Mouse (Mus musculus) MEL (cell line): ENCODE measurements around the gene Tmem234. TPM values are rescaled to one million over a fixed set of nuclear protein-coding genes. Genes with fewer than 3 reads are reported as not detected.

Experiments used
- DNase-seq: peaks from one replicate; pipeline ENCODE4 v3.0.0; 2011; ENCODE audit warnings: low read depth, low spot score
- H3K27ac ChIP-seq: 2 replicates; pipeline ENCODE4 v1.5.1; 2012; ENCODE audit warnings: low read depth, mild to moderate bottlenecking, control low read depth, low read length, moderate library complexity; ENCODE audit not compliant: control insufficient read depth
- H3K27me3 ChIP-seq, 2 experiments: fragments of 150-350 bp in 1 of 2; sonication (generic) in 1 of 2; 2 replicates each; pipeline ENCODE4 v1.6.1; 2012; ENCODE audit warnings: low read length in 2 of 2, mild to moderate bottlenecking in 2 of 2, improper control_type of control experiment in 1 of 2, moderate library complexity in 1 of 2; ENCODE audit not compliant: insufficient read depth in 2 of 2, control insufficient read depth in 1 of 2
- H3K36me3 ChIP-seq, 2 experiments: 2 replicates each; pipeline ENCODE4 v1.6.1; 2012 to 2014; ENCODE audit warnings: low read length in 2 of 2, improper control_type of control experiment in 1 of 2, inconsistent platforms in 1 of 2, mild to moderate bottlenecking in 1 of 2; ENCODE audit not compliant: insufficient read depth in 2 of 2, control insufficient read depth in 1 of 2
- H3K4me1 ChIP-seq, 2 experiments: fragments of 150-350 bp in 1 of 2; sonication (generic) in 1 of 2; 2 replicates each; pipeline ENCODE4 v1.6.1; 2012; ENCODE audit warnings: low read length in 2 of 2, improper control_type of control experiment in 1 of 2, mild to moderate bottlenecking in 1 of 2; ENCODE audit not compliant: insufficient read depth in 2 of 2, control insufficient read depth in 1 of 2
- H3K4me3 ChIP-seq, 2 experiments: fragments of 150-350 bp in 1 of 2; sonication (generic) in 1 of 2; 2 replicates each; pipeline ENCODE4 v1.5.1; 2012; ENCODE audit warnings: low read depth in 2 of 2, low read length in 2 of 2, mild to moderate bottlenecking in 2 of 2, moderate library complexity in 2 of 2, control low read depth in 1 of 2, improper control_type of control experiment in 1 of 2; ENCODE audit not compliant: control insufficient read depth in 1 of 2, insufficient read depth in 1 of 2
- H3K79me2 ChIP-seq: 2 replicates; pipeline ENCODE4 v1.6.1; 2012; ENCODE audit warnings: mild to moderate bottlenecking, low read length, moderate library complexity; ENCODE audit not compliant: control insufficient read depth, poor library complexity, insufficient read depth
- H3K9ac ChIP-seq: 2 replicates; pipeline ENCODE4 v1.6.1; 2012; ENCODE audit warnings: low read depth, mild to moderate bottlenecking, control low read depth, low read length, moderate library complexity; ENCODE audit not compliant: control insufficient read depth, poor library complexity, severe bottlenecking
- H3K9me3 ChIP-seq: fragments of 150-350 bp; sonication (generic); replicated peaks from 2 replicates; pipeline ENCODE4 v1.6.1; 2012; ENCODE audit warnings: mild to moderate bottlenecking, low read length, improper control_type of control experiment, moderate library complexity; ENCODE audit not compliant: insufficient read depth
- BHLHE40 ChIP-seq: IDR thresholded peaks from 2 replicates; pipeline ENCODE4 v1.6.1; 2012; ENCODE audit warnings: low read depth, mild to moderate bottlenecking, inconsistent platforms, low read length, improper control_type of control experiment, borderline replicate concordance
- CHD1 ChIP-seq: IDR thresholded peaks from 2 replicates; pipeline ENCODE4 v1.6.1; 2012; ENCODE audit warnings: low read depth, mild to moderate bottlenecking, inconsistent platforms, low read length, improper control_type of control experiment
- ELF1 ChIP-seq: IDR thresholded peaks from 2 replicates; pipeline ENCODE4 v1.6.1; 2014; ENCODE audit warnings: low read depth, mild to moderate bottlenecking, inconsistent platforms, low read length, improper control_type of control experiment, moderate library complexity
- EP300 ChIP-seq, 2 experiments: IDR thresholded peaks; 2 replicates each; pipeline ENCODE4 v1.6.1; 2011; ENCODE audit warnings: improper control_type of control experiment in 2 of 2, low read length in 2 of 2, low read depth in 1 of 2, mild to moderate bottlenecking in 1 of 2
- GATA1 ChIP-seq: IDR thresholded peaks from 2 replicates; pipeline ENCODE4 v1.6.1; 2011; ENCODE audit warnings: low read depth, low read length, improper control_type of control experiment
- JUND ChIP-seq: IDR thresholded peaks from 2 replicates; pipeline ENCODE4 v1.6.1; 2011; ENCODE audit warnings: low read depth, mild to moderate bottlenecking, improper control_type of control experiment, low read length
- MAZ ChIP-seq: IDR thresholded peaks from 2 replicates; pipeline ENCODE4 v1.6.1; 2012; ENCODE audit warnings: low read depth, mild to moderate bottlenecking, inconsistent platforms, low read length, improper control_type of control experiment
- MEF2A ChIP-seq: IDR thresholded peaks from 2 replicates; pipeline ENCODE4 v1.6.1; 2014; ENCODE audit warnings: low read depth, mild to moderate bottlenecking, inconsistent platforms, low read length, improper control_type of control experiment; ENCODE audit not compliant: poor library complexity, insufficient replicate concordance, severe bottlenecking; ENCODE audit errors: extremely low read depth
- MYB ChIP-seq: IDR thresholded peaks from 2 replicates; pipeline ENCODE4 v1.6.1; 2011; ENCODE audit warnings: mild to moderate bottlenecking, low read depth, low read length, improper control_type of control experiment
- POLR2AphosphoS2 ChIP-seq: IDR thresholded peaks from 2 replicates; pipeline ENCODE4 v1.6.1; 2011; ENCODE audit warnings: low read length, improper control_type of control experiment
- POLR2AphosphoS5 ChIP-seq: IDR thresholded peaks from 2 replicates; pipeline ENCODE4 v1.6.1; 2012; ENCODE audit warnings: low read depth, borderline replicate concordance, mild to moderate bottlenecking, inconsistent platforms, low read length, moderate library complexity, mixed read lengths
- RAD21 ChIP-seq: IDR thresholded peaks from 2 replicates; pipeline ENCODE4 v1.6.1; 2011; ENCODE audit warnings: mild to moderate bottlenecking, low read depth, low read length, improper control_type of control experiment
- RCOR1 ChIP-seq: IDR thresholded peaks from 2 replicates; pipeline ENCODE4 v1.6.1; 2012; ENCODE audit warnings: low read depth, mild to moderate bottlenecking, inconsistent platforms, low read length, improper control_type of control experiment
- TAL1 ChIP-seq: IDR thresholded peaks from 2 replicates; pipeline ENCODE4 v1.6.1; 2012; ENCODE audit warnings: mild to moderate bottlenecking, inconsistent platforms, low read length, moderate library complexity, mixed read lengths
- TCF12 ChIP-seq: IDR thresholded peaks from 2 replicates; pipeline ENCODE4 v1.6.1; 2014; ENCODE audit warnings: low read depth, mild to moderate bottlenecking, inconsistent platforms, low read length, improper control_type of control experiment, moderate library complexity
- UBTF ChIP-seq: IDR thresholded peaks from 2 replicates; pipeline ENCODE4 v1.6.1; 2012; ENCODE audit warnings: low read depth, mild to moderate bottlenecking, inconsistent platforms, low read length, improper control_type of control experiment, moderate library complexity, borderline replicate concordance; ENCODE audit not compliant: insufficient read depth
- USF1 ChIP-seq: IDR thresholded peaks from 2 replicates; pipeline ENCODE4 v1.6.1; 2014; ENCODE audit warnings: low read depth, mild to moderate bottlenecking, inconsistent platforms, low read length, improper control_type of control experiment, moderate library complexity
- ZKSCAN1 ChIP-seq: IDR thresholded peaks from 2 replicates; pipeline ENCODE4 v1.6.1; 2012; ENCODE audit warnings: low read depth, mild to moderate bottlenecking, inconsistent platforms, low read length, improper control_type of control experiment, moderate library complexity
- ZNF384 ChIP-seq: IDR thresholded peaks from 2 replicates; pipeline ENCODE4 v1.6.1; 2012; ENCODE audit warnings: low read depth, mild to moderate bottlenecking, inconsistent platforms, low read length, improper control_type of control experiment
- polyA plus RNA-seq, 2 experiments: library from polyadenylated mRNA; stranded (reverse) in 1 of 2; unstranded in 1 of 2; fragments of >175 nt in 1 of 2; fragments of >200 nt in 1 of 2; gene quantifications; 2 replicates each; pipeline versions ENCODE4 v1.2.1 to v1.2.4; 2012; ENCODE audit warnings: low replicate concordance in 2 of 2, low read depth in 1 of 2; ENCODE audit not compliant: insufficient read length in 2 of 2, insufficient read depth in 1 of 2, missing spikeins in 1 of 2
- total RNA-seq: library from RNA; depleted of rRNA; stranded (reverse); fragments of 300-350 nt; gene quantifications from 2 replicates; pipeline ENCODE4 v1.2.3, GENCODE M21; 2012

The Tmem234 gene
- total and polyA plus RNA-seq, 3 experiments = 148 to 220 TPM; not detected in 1

DNA sequence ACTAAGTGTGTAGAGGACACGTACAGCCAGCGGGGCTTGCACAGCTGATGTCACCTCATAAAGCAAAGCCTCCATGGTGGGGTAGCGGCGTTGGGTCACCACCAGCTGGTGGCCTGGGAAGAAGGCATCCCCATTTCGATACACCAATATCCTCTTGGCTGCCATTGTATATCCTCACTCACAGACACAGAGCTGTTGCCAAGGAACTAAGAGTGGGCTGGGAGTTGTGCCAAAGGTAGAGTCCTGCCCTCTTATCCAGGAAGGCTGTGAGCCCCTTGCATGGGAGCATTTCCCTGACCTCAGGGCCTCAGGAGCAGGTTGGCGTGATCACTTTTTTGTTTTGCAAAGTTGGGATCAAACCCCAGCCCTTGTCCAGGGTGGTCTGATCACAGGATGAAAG is 13.6 kb downstream of the Tmem234 start, which contains the start of gene Dcdc2b:
Gene Dcdc2b (minus strand): TSS at position 165 of the 400 bp plus-strand sequence.
- no peaks in the 10 kb centered on the region for H3K4me1 ChIP-seq
- no peaks in the 10 kb centered on the region for H3K9me3 ChIP-seq
- TF ChIP-seq POLR2AphosphoS2 = peak; percentile 41
- no peak for TF ChIP-seq RAD21
- no peak within 1 kb of the TSS for H3K9ac ChIP-seq
- no peaks in the 10 kb centered on the region; a peak in 2 of 4 replicates for H3K36me3 ChIP-seq
- peaks cover 4% of the 10 kb centered on the region; the same call in 1 of the 2 replicates for H3K79me2 ChIP-seq
- no peak within 1 kb of the TSS for H3K4me3 ChIP-seq
- peak; percentile 41 for DNase-seq
- H3K27me3 ChIP-seq = no peaks in the 10 kb centered on the region
- no peak within 1 kb of the TSS for H3K27ac ChIP-seq

DNA sequence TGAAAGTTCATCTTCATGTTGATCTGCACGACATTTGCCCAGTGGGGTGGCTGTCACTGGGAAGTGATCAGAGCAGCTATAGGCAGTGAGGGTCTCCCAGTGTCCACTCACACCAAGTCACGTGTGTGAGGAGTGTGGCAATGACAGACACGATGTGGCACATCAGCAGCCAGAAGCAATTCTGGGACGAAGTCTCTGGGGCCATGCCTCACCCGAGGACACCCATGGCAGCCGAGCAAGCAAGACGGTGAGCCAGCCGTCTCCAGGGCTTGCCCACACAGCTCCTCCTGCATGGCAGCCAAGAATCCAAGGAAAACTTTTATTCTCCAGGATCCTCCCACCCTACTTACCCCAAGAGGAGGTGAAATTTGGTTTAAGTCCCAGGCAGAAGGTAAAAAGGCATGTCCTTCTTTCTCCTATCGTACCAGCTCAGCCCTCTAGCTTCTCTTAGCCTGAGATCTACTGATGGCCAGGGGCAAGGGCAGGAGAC is 15.4 kb downstream of the Tmem234 start:
- peaks cover 4% of the 10 kb centered on the region; the same call in 1 of the 2 replicates for H3K79me2 ChIP-seq
- no peak overlapping the region for H3K4me3 ChIP-seq
- no peaks in the 10 kb centered on the region for H3K9me3 ChIP-seq
- H3K27me3 ChIP-seq = no peaks in the 10 kb centered on the region
- H3K36me3 ChIP-seq = no peaks in the 10 kb centered on the region; a peak in 2 of 4 replicates
- no peaks in the 10 kb centered on the region for H3K4me1 ChIP-seq
- no peak overlapping the region for H3K27ac ChIP-seq
- TF ChIP-seq MYB (no peak), MEF2A (no peak), TAL1 (no peak), GATA1 (no peak), BHLHE40 (no peak), RAD21 (no peak), POLR2AphosphoS5 (no peak), UBTF (no peak), EP300 (IDR thresholded peaks at IDR 0.05; ENCODE audit: low read depth in 1 of 2, low read length in 2 of 2) (no peak), USF1 (no peak), MAZ (no peak), RCOR1 (no peak), ZKSCAN1 (no peak), ZNF384 (no peak), CHD1 (no peak), TCF12 (no peak), JUND (no peak), ELF1 (no peak)
- DNase-seq = no peak
- no peak overlapping the region for H3K9ac ChIP-seq
